Mouse (Mus musculus): ENCODE results near the gene Scd2. TPM values are rescaled to one million over a fixed set of nuclear protein-coding genes. Genes with fewer than 3 reads are reported as not detected.
"Not testable (repeated sequence)": the region's sequence is repeated elsewhere in the genome, so short reads cannot be mapped to it uniquely, and the experiment has no call there.

Gene Scd2
- total RNA-seq, 2 experiments from 2014 or later, result 9.1 to 9.4 TPM

- DNase-seq, result no peak
Observed at GRCm38 (mm10) chr19:44297068-44297760, 3.7 kb downstream of the Scd2 start.

GRCm38 (mm10) chr19:44297862-44298261 is 4.4 kb downstream of the Scd2 start:
- no peak for DNase-seq

- no peak for DNase-seq
Observed at GRCm38 (mm10) chr19:44299078-44299477, 5.6 kb downstream of the Scd2 start.

GRCm38 (mm10) chr19:44299902-44300301 is 6.4 kb downstream of the Scd2 start:
- no peak for DNase-seq

- DNase-seq, result no peak
Observed at GRCm38 (mm10) chr19:44300520-44300919, 7.0 kb downstream of the Scd2 start.

- no peak for DNase-seq
Observed at GRCm38 (mm10) chr19:44301176-44301575, 7.7 kb downstream of the Scd2 start.

- DNase-seq, result no peak
Observed at GRCm38 (mm10) chr19:44301671-44302305, 8.3 kb downstream of the Scd2 start.

- DNase-seq, result no peak
Observed at GRCm38 (mm10) chr19:44302901-44303300, 9.4 kb downstream of the Scd2 start.

GRCm38 (mm10) chr19:44303502-44303901 is 10.0 kb downstream of the Scd2 start:
- DNase-seq, result no peak

- DNase-seq, result no peak
Observed at GRCm38 (mm10) chr19:44304419-44304818, 10.9 kb downstream of the Scd2 start.

- DNase-seq, result no peak
Observed at GRCm38 (mm10) chr19:44304851-44305510, 11.5 kb downstream of the Scd2 start.

- no peak for DNase-seq
Observed at GRCm38 (mm10) chr19:44305701-44306100, 12.2 kb downstream of the Scd2 start.

GRCm38 (mm10) chr19:44306171-44306570 is 12.7 kb downstream of the Scd2 start:
- DNase-seq, result no peak

GRCm38 (mm10) chr19:44307101-44307914 is 13.8 kb downstream of the Scd2 start:
- no peak for DNase-seq

GRCm38 (mm10) chr19:44307915-44308470 is 14.5 kb downstream of the Scd2 start:
- no peak for DNase-seq

GRCm38 (mm10) chr19:44308611-44309246 is 15.3 kb downstream of the Scd2 start:
- DNase-seq, result no peak

GRCm38 (mm10) chr19:44309351-44310154 is 16.1 kb downstream of the Scd2 start:
- no peak for DNase-seq

GRCm38 (mm10) chr19:44310155-44310575 is 16.7 kb downstream of the Scd2 start:
- DNase-seq, result not testable (repeated sequence)

- no peak for DNase-seq
Observed at GRCm38 (mm10) chr19:44310814-44311213, 17.3 kb downstream of the Scd2 start.

- DNase-seq, result no peak
Observed at GRCm38 (mm10) chr19:44311306-44312006, 18.0 kb downstream of the Scd2 start.
